Mouse (Mus musculus) induced T-regulatory cell, adult 2 months (primary cell): Measurements from ENCODE around the gene Gm10192.
"Not testable (repeated sequence)": the region's sequence is repeated elsewhere in the genome, so short reads cannot be mapped to it uniquely, and the experiment has no call there.

Experiments
- DNase-seq: peaks from one replicate; pipeline ENCODE4 v3.0.0-alpha.2; 2012; ENCODE audit warnings: low read depth

The Gm10192 gene

DNA sequence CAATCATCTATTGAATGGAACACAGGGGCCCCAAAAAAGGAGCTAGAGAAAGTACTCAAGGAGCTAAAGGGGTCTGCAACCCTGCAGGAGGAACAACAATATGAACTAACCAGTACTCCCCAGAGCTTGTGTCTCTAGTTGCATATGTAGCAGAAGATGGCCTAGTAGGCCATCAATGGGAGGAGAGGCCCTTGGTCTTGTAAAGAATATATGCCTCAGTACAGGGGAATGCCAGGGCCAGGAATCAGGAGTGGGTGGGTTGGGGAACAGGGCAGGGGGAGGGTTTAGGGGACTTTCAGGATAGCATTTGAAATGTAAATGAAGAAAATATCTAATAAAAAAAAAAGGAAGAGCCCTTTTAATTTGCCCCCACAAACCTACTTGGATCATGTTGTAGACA is at the start of gene Gm10192:
TSS of gene Gm10192 (minus strand) at position 101 of the 400 bp plus-strand sequence.
- not testable (repeated sequence) for DNase-seq

- DNase-seq = no peak
Observed at GRCm38 (mm10) chr4:97230411-97231104, 47.6 kb upstream of the Gm10192 start.

- no peak for DNase-seq
Observed at GRCm38 (mm10) chr4:97219701-97220100, 36.7 kb upstream of the Gm10192 start.

DNA sequence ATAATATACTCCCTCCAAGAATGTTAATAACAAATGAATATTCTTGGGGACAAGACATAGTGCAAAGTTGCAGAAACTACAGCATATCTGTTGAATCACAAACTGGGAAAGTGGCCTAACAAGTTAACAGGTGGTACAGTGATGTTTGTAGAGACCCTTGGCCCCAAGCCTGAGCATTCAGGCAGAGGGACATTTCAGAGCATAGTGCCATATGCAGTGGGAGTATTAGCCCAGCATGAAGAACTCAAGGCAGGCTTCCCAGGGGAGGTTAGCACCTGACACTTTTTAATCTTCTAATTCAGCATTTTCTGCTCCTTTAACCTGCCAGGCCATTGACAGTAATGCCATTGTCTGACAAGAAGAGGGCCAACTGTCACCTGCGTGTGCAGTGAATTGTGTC is 34.9 kb upstream of the Gm10192 start:
- no peak for DNase-seq

DNA sequence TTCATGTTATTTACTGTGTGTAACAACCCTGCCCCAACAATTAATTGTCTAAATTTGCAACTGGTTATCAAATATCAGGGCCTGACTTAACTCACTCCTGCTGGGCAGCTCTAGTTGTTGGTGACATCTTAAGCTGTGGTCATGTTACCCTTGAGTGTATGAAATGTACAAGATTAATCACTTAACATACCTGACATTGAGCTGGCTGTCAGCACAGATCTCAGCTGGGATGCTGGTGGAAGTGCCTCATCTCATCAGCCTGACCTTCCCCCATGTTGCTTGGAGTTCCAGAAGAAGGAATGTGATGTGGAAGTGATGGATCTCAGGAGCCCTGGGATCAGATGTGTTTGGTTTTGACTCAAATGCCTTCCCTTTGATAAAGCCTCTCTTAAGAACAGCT is 29.5 kb upstream of the Gm10192 start:
- no peak for DNase-seq

DNA sequence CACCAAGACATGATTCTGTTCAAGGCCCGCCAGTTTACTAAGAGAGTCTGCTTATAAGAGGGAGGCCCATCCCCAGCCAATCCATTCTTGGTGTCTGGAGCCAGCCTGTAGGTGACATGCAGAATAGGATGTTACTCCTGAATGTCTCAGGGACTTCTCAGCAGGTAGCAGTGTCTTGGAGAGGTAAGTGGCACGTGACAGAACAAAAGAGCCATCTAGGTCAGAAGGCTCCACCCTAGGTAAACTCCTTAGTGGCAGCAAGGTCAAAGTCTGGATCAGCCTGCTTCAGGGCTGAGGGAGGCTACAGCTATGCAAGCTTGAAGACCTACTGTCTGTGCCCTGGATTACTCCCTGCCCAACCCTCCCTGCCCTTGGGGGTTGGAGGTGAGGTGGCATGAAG is 20.0 kb upstream of the Gm10192 start:
- not testable (repeated sequence) for DNase-seq

DNA sequence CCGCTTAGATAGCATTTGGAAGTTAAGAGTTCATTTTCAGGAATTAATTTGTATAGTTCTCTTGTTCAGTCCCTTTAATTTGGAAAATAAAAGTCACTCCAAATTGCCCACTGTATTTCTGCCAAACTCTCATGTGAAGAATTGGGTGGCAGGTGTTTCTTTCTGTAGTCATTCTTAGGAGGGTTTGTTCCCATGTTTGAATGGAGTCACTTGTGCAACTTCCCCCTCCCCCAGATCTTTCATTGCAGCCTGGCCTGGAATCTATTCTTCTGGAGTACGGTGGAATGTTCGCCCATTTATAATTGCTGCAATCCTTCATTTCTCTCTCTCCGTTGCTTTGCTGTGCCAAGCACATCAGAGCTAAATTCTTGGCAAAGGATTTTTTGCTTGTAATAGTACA is 10.2 kb upstream of the Gm10192 start:
- no peak for DNase-seq

GRCm38 (mm10) chr4:97192601-97193000 is 9.6 kb upstream of the Gm10192 start:
- no peak for DNase-seq

DNA sequence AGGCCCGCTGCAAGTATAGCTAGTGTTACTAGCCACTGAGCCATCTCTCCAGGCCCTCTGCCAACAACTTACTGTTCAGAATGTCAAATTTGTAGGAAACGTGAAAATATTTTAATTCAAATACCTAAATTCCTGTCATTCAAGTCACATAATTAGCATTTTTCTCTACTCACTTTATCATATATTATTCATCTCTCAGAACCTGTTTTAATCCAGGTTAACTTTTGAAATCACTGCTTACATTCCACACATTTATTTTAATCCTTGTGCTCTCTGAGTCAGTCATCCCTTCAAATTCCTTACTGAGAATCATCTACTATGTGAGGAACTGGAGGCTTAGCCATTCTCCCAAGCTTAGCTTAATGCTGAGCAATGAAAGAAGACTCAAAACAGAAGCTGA is 2.6 kb downstream of the Gm10192 start:
- DNase-seq = no peak

GRCm38 (mm10) chr4:97156841-97157345 is 26.1 kb downstream of the Gm10192 start:
- no peak for DNase-seq

DNA sequence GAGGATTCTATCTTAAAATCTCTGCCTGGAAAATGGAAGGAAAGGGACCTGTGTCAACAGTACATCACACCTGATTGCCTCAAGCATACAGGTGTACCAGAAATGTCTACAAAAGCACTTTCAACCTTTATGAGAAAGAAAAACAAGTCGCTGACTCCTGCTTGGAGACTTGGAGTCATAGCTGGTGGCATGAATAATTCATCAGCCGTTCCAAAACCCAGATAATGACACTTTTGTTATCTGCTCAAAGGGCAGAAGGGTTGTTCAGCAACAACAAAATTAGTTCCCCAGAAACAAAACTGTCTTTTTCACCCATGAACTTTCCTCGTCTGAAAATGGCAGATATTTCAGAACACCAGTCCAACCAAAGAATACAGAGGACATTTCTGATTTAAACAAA is 26.9 kb downstream of the Gm10192 start:
- DNase-seq = no peak

DNA sequence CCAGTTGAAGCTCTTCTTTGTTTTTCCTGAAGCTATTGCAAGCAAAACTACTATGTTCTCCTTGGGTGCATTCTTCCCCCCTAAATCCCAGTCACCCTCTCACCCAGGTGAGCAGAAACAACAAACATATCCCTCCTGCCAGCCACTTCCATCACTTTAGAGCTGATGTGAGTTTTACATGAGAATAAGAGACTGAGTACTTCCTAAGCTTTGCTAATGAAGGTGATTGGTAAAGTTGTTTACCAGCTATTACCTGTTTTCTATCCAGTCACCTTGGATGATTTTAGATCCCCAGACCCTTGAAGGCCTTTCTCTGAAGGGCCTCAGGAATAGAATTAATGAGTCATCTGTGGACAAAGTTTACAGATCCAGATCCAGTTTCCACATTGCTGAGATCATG is 29.4 kb downstream of the Gm10192 start:
- no peak for DNase-seq

GRCm38 (mm10) chr4:97142484-97142883 is 40.5 kb downstream of the Gm10192 start:
- no peak for DNase-seq
